Mouse (Mus musculus): ENCODE data around the gene Sash3.

- TF ChIP-seq BHLHE40 (IDR thresholded peaks at IDR 0.05; ENCODE audit: borderline replicate concordance, low read depth, low read length) (no peak), ZNF384 (IDR thresholded peaks at IDR 0.05; ENCODE audit: low read depth, low read length) (no peak), HCFC1 (IDR thresholded peaks at IDR 0.05; ENCODE audit: low read depth, low read length) (no peak), CTCF (IDR thresholded peaks at IDR 0.05 in 2 of 3, conservative IDR thresholded peaks at IDR 0.05 in 1 of 3; ENCODE audit: control insufficient read depth in 1 of 3, insufficient read depth in 1 of 3, low read depth in 2 of 3, low read length in 3 of 3, poor library complexity in 1 of 3, severe bottlenecking in 1 of 3) (no peak), POLR2A (IDR thresholded peaks at IDR 0.05; ENCODE audit: control insufficient read depth in 1 of 2, insufficient read depth in 1 of 2, low read depth in 1 of 2, low read length in 2 of 2, poor library complexity in 1 of 2) (no peak), MAX (IDR thresholded peaks at IDR 0.05; ENCODE audit: low read length) (no peak), TBP (IDR thresholded peaks at IDR 0.05; ENCODE audit: low read depth, low read length) (no peak), POLR2AphosphoS5 (IDR thresholded peaks at IDR 0.05; ENCODE audit: borderline replicate concordance, low read depth, low read length) (no peak), NELFE (IDR thresholded peaks at IDR 0.05; ENCODE audit: low read depth, low read length) (no peak), RAD21 (IDR thresholded peaks at IDR 0.05; ENCODE audit: low read depth, low read length) (no peak)
These were observed 1.5 kb downstream of the Sash3 start for GRCm38 (mm10) chrX:48147741-48148186.
